Mouse (Mus musculus) heart, adult 9 months (tissue): Measurements from ENCODE around the gene Ctnnbip1.
"Not testable (repeated sequence)": the region's sequence is repeated elsewhere in the genome, so short reads cannot be mapped to it uniquely, and the experiment has no call there.

Experiments
- DNase-seq, 2 experiments: peaks; one replicate each; pipeline ENCODE4 v3.0.0; 2022; ENCODE audit warnings: low spot score in 2 of 2

Gene Ctnnbip1

DNA sequence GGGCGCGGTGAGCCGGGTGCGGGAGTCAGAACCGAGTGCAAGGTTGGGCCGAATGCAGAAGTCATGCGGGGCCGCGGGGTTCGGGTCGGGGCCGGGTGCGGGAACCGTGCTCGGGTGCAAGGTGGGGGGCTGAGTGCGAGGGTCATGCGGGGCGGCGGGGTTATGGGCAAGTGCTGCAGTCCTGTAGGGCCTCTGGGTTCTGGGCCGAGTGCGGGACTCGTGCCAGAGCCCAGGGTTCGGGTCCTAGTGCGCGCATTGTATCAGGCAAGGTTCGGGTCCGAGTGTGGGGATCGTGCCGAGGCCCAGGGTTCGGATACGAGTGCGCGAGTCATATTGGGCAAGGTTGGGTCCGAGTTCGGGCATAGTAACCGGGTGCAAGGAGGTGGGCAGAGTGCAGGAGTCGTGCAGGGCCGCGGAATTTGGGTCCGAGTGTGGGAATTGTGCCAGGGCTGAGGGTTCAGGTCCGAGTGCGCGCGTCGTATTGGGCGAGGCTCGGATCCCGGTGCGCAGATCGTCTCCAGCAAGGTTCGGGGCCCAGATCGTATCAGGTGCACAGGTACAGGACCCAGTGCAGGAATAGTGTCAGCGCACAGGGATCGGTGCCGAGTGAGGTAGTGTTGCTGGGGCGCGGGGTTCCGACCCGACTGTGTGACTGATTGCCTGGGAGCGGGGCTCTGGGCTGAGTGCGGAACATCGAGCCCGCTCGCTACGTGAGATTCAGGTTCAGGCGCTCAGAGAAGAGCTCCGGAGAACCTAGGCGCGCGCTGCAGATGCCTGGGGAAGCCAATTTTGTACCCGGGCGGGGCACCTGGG lies 69.0 kb downstream of the Ctnnbip1 start:
- DNase-seq: no peak

DNA sequence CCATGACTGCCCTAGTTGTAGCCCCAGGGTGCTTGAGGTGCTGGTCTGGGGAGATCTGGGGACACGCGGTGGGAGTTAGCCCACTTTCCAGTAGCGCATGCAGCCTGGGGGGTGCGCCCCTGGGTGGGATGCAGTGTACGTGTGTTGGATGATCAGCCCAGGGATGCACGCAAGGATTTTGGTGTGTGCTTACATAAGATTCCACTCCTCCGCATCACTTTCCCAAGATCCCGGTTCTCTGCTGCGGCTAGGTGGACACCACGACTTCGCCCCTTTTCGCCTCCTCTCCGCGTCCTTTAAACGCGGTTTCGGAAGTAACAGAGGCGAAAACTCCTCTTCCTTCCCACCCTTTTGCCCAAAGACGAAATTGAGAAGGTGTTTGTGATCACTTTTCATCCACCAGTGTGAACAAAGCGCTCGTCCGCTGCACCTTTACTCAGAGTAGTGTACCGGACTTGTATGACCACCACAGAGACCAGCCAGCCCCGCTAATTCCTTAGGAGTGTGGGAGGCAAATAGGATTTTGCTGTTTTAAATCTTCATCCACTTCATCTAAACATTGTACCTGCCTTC lies 69.6 kb downstream of the Ctnnbip1 start:
- DNase-seq: no peak

DNA sequence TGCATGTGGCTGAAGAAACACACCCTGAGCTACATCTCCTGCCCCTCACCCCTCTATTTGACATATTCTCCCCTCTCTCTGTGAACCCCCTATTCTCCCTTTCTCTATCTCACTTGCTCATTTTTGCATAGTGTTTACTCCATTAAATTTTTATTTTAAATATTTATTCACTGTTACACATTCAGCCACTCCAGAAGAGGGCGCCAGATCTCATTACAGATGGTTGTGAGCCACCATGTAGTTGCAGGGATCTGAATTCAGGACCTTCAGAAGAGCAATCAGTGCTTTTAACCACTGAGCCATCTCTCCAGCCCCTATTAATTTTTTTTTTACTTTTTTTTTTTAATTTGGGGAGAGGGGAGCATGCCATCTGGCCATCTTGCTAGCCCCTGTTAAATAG lies 72.2 kb downstream of the Ctnnbip1 start:
- DNase-seq: no peak

DNA sequence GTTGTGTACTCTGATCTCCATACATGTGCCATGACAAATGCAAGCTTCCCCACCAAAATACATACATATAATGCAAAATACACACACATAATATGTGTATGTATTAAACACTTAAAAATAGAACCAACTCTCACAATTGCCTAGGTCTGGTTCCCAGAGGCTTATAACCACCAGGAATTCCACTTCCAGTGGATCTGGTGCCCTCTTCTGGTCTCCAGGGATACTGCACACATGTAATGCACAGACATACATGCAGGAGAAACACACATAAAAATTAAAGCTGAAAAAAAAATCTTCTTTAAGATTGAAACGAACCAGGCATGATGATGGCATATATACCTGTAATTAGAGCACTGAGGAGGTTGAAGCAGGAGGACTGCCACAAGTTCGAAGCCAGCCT lies 73.5 kb downstream of the Ctnnbip1 start:
- DNase-seq: no peak

DNA sequence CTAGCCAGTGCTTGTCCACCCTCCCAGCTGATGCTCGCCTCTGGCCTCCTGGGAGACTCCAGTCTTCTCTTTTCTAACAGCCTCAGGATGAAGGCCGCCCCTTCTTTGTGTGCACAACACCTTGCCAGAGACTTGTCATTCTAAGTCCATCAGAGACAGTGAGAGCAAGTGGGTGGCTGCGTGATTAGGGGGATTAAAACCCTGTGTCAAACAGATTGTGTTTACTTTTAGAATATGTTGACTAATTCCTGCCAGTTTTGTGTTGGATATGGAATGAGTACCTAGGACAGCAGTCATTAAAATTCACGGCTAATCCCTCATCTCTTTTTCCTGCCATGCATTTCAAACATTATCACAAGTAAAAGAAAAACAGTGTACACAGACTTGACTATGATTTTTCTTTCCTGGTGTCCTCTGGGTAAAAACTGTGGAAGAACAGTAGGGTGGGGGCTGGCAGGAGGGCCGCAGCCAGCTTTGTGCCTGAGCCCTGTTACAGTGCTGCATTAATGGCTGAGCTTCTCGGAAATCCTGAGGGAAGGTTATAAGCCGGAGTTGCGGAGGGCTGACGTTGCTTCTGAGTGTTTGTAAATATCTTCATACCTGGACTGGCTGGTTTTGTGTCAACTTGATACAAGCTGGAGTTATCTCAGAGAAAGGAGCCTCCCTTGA lies 77.0 kb downstream of the Ctnnbip1 start:
- no peak for DNase-seq

DNA sequence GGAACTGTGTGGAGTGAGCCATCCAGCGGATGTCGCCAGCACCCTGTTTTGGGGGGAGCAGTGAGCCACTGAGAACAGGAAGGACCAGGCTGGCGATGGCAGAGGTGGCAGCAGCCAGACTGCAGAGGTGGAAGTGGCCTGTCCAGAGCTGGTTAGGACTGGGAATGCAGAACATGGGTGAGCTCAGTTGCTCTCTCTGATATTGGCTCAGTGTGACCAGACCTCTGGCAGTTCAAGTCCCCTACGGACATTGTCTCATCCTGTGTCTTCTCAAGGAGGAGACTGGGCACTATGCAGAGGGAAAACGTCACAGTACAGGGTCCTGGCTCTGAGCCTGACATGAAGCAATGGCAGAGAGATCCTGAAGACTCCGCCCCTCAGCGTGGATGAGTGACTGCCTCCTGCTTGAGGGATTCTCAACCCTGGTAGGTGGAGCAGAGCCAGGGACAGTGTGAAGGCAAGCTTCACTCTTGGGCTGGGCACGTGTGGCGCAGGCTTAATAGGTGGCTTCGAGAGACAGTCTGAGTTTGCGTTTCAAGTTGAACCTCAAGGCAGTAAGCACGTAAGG lies 79.7 kb downstream of the Ctnnbip1 start:
- peak; percentile 37 to 47 for DNase-seq

DNA sequence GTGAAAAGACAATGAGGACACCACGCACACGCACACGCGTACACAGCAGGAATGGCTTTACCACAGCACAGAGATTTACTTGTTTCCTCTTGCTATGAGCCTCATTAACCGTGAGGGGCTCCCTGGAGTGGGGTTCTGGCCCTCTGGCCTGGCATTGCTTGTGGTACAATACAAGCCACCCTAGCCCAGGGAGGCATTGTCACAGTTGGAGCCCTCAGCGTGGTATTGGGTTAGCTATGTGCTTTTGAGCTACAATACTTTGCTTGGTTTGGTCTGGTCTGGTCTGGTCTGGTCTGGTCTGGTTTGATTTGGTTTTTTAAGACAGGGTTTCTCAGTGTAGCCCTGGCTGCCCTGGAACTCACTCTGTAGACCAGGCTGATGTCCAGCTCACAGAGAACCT lies 81.5 kb downstream of the Ctnnbip1 start:
- DNase-seq: no peak

DNA sequence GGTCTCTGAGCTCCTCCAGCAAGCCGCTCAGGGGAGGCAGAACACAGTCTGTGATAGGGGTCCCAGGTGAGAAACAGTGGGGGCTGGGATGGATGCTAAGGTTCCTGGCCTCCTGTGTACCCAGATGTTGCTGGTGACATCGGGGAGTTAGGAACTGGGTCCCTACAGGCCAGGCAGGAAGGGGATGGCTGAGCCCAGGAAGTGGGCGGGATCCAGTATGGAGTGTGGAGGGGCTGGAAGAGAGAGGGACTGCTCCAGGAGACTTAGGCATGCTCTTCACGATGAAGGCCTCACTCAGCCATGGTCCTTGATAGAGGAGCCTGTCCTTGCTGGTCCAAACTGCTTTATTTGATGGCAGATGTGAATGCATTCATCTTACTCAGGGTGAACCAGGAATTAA lies 82.1 kb downstream of the Ctnnbip1 start:
- no peak for DNase-seq

DNA sequence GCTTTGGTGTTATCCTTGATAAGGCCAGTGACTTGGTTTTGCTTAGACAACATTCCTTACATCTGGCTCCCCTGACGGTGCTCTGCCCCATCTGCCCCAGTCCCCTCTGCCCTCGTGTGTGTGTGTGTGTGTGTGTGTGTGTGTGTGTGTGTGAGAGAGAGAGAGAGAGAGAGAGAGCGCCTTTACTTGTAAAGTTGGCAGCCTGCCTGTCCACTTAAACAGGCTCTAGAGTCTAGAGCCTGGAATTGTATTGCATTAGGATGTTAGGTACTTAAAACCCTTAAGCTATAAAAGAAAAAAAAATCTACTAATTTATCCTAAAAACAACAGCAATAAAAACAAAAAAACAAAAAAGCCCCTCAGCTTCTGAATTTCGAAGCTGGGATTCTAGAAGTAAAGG lies 83.4 kb downstream of the Ctnnbip1 start:
- DNase-seq: no peak

DNA sequence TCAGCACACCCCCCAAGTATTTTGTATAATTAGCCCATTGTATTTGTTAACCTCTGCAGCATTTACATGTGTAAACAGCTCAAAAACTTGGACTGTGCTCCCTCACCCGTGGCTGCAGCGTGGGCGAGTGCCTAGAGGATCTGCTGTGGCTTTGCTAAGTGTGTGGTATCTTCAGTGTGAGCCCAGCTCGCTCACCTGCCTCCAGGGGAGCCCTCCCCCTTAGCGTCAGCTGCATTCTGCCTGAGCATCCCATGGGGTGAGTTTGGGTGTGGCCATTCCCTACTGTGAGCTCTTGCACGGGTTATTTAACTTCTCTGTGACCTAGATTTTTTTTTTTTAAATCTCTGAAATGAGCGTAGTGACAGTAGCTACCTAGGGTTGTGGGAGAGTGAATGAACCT lies 84.2 kb downstream of the Ctnnbip1 start:
- DNase-seq: no peak

DNA sequence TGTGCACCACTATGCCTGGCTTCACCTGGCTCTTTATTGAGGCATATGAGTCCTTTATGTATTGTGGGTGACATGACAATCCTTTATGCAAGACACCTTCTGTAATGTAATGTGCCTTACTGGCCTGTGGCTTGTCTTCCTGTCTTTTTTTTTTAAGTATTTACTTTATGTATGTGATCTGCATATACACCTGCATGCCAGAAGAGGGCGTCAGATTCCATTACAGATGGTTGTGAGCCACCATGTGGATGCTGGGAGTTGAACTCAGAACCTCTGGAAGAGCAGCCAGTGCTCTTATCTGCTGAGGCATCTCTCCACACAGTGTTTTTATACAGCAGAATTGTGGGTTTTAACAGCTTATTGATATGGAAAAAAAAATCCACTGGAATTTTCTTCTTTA lies 85.8 kb downstream of the Ctnnbip1 start:
- no peak for DNase-seq

DNA sequence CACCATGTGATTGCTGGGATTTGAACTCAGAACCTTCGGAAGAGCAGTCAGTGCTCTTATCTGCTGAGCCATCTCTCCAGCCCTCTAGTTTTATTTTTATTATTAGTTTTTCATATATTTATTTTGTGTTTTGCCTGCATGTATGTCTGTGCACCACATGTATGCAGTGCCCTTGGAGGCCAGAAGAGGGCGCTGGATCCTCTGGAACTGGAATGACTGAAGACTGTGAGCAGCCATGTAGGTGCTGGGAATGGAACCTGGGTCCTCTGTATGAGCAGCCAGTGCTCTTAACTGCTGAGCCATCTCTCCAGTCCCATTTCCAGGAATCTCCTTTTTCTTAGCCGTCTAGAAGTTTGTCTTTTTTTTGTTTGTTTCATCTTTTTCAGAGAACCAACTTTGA lies 86.5 kb downstream of the Ctnnbip1 start:
- no peak for DNase-seq

DNA sequence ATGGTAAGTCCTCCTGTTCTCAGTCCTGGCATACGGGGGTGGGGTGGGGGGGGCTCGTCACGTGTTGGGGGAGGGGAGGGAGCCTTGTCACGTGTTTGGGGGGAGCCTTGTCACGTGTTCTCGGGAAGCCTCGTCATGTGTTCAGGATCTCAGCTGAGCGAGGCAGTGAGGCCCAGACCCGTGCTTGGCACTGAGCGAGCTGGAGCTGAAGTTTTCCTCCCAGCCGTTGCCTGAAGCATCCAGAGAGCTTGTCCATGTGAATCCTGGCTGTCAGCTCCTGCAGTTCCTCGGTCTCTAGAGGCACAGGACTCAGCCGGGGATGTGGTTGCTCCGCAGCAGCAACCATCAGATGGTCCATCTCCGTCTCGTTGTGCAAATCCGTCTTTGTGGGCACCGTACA lies 88.0 kb downstream of the Ctnnbip1 start:
- DNase-seq: peak; percentile 39 to 61

DNA sequence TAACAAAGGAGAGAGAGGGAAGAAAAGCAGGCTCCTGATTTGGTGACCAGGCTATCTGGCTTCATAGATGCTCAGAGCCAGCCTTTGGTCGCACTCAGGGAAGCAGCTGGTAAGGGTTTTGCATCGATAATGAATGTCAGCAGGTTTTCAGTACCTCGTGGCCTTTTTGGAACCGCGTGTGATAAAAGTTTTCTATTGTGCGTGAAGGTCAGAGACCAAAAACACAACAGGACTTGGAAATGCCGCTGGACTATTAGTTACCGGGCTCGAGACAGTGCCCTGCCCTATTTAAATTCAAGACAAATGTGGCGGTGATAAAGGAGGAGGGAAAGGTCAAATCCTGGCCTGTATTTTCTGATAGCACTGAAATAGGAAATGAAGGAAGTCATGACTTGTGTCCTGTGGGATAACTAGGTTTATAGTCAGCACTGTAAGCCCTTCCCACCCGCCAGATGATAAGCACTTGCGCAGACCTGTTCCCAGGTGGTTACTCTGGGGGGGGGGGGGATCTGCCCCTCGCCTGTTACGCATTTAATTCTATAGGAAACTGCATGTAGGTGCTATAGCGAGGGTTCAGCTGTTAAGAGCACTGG lies 88.8 kb downstream of the Ctnnbip1 start:
- DNase-seq: no peak

DNA sequence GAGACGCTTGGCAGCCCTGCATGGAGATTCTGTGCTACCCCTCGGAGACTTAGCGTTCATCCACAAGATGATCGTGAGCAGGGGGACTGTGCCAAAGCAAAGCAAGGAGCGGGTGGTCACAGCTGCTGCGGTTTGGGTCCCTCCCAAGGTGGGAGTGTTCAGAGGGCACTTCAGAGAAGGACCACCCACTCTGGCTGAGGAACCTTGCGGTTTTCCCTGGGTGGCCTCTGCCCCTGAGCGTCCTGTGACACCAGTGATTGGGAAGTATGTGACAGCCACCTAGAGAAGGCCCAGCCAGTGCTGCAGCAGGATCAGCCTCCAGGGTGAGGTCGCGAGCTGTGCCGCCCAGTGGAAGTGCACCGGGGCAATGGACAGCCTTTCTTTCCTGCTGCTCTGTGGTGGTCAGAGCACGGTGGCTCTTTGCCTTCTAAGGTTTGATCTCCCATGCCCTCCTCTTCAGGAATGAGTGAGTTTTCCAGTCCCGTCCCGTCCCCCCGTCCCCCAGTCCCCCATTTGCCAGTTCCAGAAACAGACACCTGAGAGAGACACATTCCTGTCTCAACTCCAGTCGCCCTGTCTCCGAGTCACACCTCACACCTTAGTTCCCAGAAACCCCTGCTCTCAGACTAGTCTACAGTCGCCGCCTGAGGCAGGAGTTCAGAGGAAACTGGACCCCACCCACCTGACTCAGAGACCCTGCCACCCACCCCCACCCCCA lies 89.7 kb downstream of the Ctnnbip1 start:
- DNase-seq: peak in 1 of 2 experiments; percentile 33

DNA sequence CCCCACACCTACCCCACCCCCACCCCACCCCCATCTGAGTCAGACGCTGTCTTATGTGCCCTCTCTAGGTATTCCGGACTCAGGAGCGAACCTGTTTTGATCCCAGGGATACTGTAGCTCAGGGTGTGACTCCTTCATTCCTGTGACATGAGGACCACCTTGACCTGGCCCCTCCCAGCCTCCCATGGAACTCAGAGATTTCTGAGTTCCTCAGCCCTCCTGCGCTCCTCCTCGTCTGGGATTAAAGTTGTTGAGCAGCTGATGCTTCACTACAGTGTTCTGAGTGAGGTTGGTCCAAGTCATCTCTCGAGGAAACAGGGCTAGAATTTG lies 90.2 kb downstream of the Ctnnbip1 start:
- DNase-seq: no peak

DNA sequence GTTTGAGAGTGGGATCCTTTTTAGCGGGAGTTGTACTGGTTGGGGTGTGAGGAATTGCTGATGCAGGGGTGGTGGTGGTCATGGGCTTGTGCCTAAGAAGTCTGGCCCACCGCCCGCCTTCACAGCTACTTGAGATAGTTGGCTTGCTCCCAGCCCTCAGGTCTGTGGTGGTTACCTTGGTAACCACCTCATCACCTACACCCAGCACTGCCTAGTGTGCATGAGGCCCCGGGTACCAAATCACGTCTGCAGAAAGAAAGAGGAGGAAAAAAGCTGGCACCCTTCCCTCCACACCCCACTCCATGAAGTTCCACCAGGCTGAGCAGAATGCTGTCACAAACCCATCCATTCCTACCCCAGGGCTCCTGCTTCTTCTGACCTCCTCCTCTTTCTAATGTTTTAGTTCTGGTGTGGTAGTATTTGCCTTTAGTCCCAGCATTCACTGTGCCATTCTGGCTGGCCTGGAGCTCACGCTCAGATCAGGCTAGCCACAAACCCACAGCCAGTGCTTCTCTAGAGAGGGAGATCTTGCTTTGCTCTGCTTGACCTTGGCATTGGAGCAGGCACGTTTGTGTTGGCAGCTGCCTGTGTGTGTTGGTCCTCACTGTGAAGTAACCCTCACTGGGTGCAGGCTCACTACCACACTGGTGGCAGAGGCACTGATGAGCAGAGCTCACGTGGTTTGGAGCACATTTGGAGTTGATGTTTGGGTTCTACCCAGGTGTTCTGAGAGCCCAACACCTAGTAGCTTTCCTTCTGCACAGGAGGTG lies 91.4 kb downstream of the Ctnnbip1 start:
- no peak for DNase-seq

DNA sequence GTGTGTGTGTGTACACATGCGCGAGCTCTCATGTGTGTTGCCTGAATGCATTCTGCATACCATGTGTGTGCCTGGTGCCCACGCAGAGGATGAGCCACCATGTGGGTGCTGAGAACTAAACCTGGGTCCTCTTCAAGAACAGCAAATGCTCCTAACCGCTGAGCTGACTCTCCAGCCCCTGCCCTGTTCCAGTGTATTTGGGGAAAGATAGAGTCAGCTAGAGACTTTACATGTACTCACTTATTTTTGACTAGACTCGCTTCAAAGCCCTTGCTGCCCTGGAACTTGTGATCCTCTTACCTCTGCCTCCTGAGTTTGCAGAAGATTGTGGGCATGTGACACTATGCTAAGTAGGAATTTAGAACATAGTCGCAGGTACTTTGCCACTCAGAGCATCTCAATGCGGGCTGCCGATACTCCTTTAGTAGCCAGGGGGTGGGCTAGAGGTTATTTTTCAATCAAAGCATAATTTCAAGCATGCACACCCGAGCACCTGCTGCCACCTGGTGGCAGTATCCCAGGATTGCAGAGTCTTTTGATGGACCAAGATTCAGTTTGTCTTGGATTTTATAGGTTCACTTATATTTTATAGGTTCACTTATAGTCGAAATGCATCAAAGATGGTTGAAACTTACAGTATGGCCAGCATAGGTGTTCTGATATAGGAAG lies 93.5 kb downstream of the Ctnnbip1 start:
- DNase-seq: peak in 1 of 2 experiments; percentile 40

DNA sequence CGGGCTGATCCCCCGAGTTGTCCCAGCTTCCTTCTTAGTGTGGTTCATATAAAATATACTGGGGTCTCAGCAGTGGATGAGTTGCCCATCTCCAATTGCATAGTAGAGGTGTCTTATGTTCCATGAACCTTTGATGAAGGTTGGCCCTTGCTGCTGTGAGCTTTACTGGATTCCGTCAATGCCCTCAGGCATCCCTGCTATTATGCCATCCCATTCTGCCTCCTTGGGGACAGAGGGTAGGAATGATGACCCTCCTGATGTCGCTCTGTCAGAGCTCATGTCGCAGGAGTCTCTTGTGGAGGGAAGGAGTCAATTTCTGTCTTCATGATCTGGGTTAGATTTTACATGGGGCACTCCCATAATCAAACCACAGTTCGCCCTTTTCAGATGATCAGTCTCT lies 95.5 kb downstream of the Ctnnbip1 start:
- not testable (repeated sequence) for DNase-seq

DNA sequence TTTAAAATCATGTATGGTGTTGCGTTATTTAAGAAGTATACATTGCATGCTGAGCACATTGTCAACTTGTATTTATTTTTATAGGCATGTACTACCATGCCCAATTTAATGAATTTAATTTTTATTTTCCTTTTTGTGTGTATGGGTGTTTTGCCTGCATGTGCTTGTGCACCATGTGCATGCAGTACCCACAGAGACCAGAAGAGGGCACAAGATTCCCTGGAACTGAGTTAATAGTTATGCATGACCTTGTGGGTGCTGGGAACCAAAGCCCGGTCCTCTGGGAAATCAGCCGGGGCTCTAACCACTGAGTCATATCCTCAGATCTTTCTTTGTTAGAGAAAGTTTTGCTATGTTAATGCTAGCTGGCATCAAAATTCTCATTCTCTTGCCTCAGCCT lies 96.8 kb downstream of the Ctnnbip1 start:
- no peak for DNase-seq
